Mouse (Mus musculus) heart, postnatal 0 days (tissue): Measurements from ENCODE around the gene Fbxo24. TPM values are rescaled to one million over a fixed set of nuclear protein-coding genes. Genes with fewer than 3 reads are reported as not detected.

Source experiments
- ATAC-seq: fragments of 200-750 bp; cut with Nextera tagmentation; 2 replicates; pipeline ENCODE4 v1.8.0; 2017; ENCODE audit warnings: low read depth, moderate number of reproducible peaks, moderate library complexity; ENCODE audit not compliant: insufficient read depth
- DNase-seq: peaks from one replicate; pipeline ENCODE4 v3.0.0-alpha.2; 2016; ENCODE audit warnings: low spot score
- H3K27ac ChIP-seq: fragments of 300-500 bp; sonication (generic); 2 replicates; pipeline ENCODE4 v1.5.1; 2014; ENCODE audit warnings: low read depth, mild to moderate bottlenecking
- H3K27me3 ChIP-seq: fragments of 300-500 bp; sonication (generic); 2 replicates; pipeline ENCODE4 v1.6.1; 2014; ENCODE audit warnings: low read length, mixed read lengths; ENCODE audit not compliant: control insufficient read depth, insufficient read depth
- H3K36me3 ChIP-seq: fragments of 300-500 bp; sonication (generic); replicated peaks from 2 replicates; pipeline ENCODE4 v1.6.1; 2014; ENCODE audit warnings: low read length, mixed read lengths; ENCODE audit not compliant: control insufficient read depth, insufficient read depth
- H3K4me1 ChIP-seq: fragments of 300-500 bp; sonication (generic); 2 replicates; pipeline ENCODE4 v1.6.1; 2014; ENCODE audit warnings: antibody characterized with exemption; ENCODE audit not compliant: control insufficient read depth, insufficient read depth
- H3K4me2 ChIP-seq: fragments of 300-500 bp; sonication (generic); 2 replicates; pipeline ENCODE4 v1.6.1; 2014; ENCODE audit warnings: low read depth, mild to moderate bottlenecking, low read length, moderate library complexity
- H3K4me3 ChIP-seq: fragments of 300-500 bp; sonication (generic); 2 replicates; pipeline ENCODE4 v1.5.1; 2014; ENCODE audit warnings: low read depth, low read length
- H3K9ac ChIP-seq: fragments of 300-500 bp; sonication (generic); replicated peaks from 2 replicates; pipeline ENCODE4 v1.6.1; 2014; ENCODE audit warnings: low read depth, low read length, mixed read lengths
- H3K9me3 ChIP-seq: fragments of 300-500 bp; sonication (generic); replicated peaks from 2 replicates; pipeline ENCODE4 v1.6.1; 2016; ENCODE audit warnings: low read length; ENCODE audit not compliant: control insufficient read depth
- CTCF ChIP-seq: IDR thresholded peaks from 2 replicates; pipeline ENCODE4 v1.5.1; 2016; ENCODE audit warnings: antibody characterized with exemption, control low read depth, low read depth
- EP300 ChIP-seq: IDR thresholded peaks from 2 replicates; pipeline ENCODE4 v1.6.1; 2016; ENCODE audit warnings: antibody characterized with exemption, low read depth
- WGBS: fragments of 180-500 bp; shearing (Covaris S2); extraction: QIAGEN DNeasy Blood & Tissue Kit; methylation state at CpG from one replicate; pipeline ENCODE4 v1.1.7; 2014; 5-methylcytosine and 5-hydroxymethylcytosine counted together
- polyA plus RNA-seq: library from polyadenylated mRNA; unstranded; fragments of >200 nt; fragmentation: Nextera tagmentation; extraction: Ambion mirVana; gene quantifications from 2 replicates; pipeline ENCODE4 v1.2.1, GENCODE M21; 2015
- total RNA-seq: library from RNA; depleted of rRNA; stranded (reverse); fragments of >200 nt; gene quantifications from 2 replicates; pipeline ENCODE4 v1.2.3, GENCODE M21; 2014; ENCODE audit warnings: low replicate concordance

Gene Fbxo24
- total and polyA plus RNA-seq, 2 experiments from 2014 or later: 0.16 to 0.65 TPM

- H3K9ac ChIP-seq: no peak overlapping the region
- no peak overlapping the region for H3K4me3 ChIP-seq
- H3K36me3 ChIP-seq: peaks cover 20% of the 10 kb centered on the region; the same call in 1 of the 2 replicates
- 36% methylated on average over 4 of the region's 4 CpGs for WGBS
- peaks cover 5% of the 10 kb centered on the region; the same call in 1 of the 2 replicates for H3K4me1 ChIP-seq
- ATAC-seq (no peak), DNase-seq (no peak)
- no peak overlapping the region for H3K4me2 ChIP-seq
- H3K27me3 ChIP-seq: peaks cover 25% of the 10 kb centered on the region
- H3K9me3 ChIP-seq: no peaks in the 10 kb centered on the region
- H3K27ac ChIP-seq: peak overlapping the region; percentile 5; the same call in 1 of the 2 replicates
- TF ChIP-seq EP300 (no peak), CTCF (no peak)
These were observed 20.4 kb upstream of the Fbxo24 start for GRCm38 (mm10) chr5:137649251-137649650.

- WGBS: 51% methylated on average over 9 of the region's 9 CpGs
- ATAC-seq (no peak), DNase-seq (no peak)
- Histone ChIP-seq H3K27me3 (peaks cover 33% of the 10 kb centered on the region), H3K36me3 (peaks cover 10% of the 10 kb centered on the region; the same call in 1 of the 2 replicates), H3K4me2 (no peak overlapping the region), H3K27ac (no peak overlapping the region), H3K4me3 (no peak overlapping the region), H3K9me3 (no peaks in the 10 kb centered on the region), H3K9ac (no peak overlapping the region), H3K4me1 (peaks cover 5% of the 10 kb centered on the region; the same call in 1 of the 2 replicates)
- no peak for TF ChIP-seq EP300
- TF ChIP-seq CTCF: no peak
These were observed 19.2 kb upstream of the Fbxo24 start for GRCm38 (mm10) chr5:137647827-137648601.

- Histone ChIP-seq H3K4me3 (peak within 1 kb of the TSS; percentile 30), H3K4me1 (peaks cover 5% of the 10 kb centered on the region; the same call in 1 of the 2 replicates), H3K9ac (no peak within 1 kb of the TSS), H3K36me3 (peaks cover 15% of the 10 kb centered on the region), H3K9me3 (no peaks in the 10 kb centered on the region), H3K27ac (no peak within 1 kb of the TSS), H3K4me2 (peak within 1 kb of the TSS; percentile 63), H3K27me3 (peaks cover 33% of the 10 kb centered on the region)
- ATAC-seq (no peak), DNase-seq (no peak)
- whole genome bisulfite sequencing: 25% methylated on average over 11 of the region's 11 CpGs
- TF ChIP-seq CTCF (no peak), EP300 (no peak)
These were observed 16.9 kb upstream of the Fbxo24 start, which contains the start of gene Irs3 for GRCm38 (mm10) chr5:137645652-137646091. TSS of gene Irs3 (minus strand) at chr5:137645714.

- H3K4me1 ChIP-seq: peaks cover 5% of the 10 kb centered on the region; the same call in 1 of the 2 replicates
- no peak for DNase-seq
- WGBS: 4% methylated on average over 44 of the region's 44 CpGs
- peak overlapping the region; percentile 30 for H3K4me3 ChIP-seq
- H3K4me2 ChIP-seq: peak overlapping the region; percentile 63
- no peak overlapping the region for H3K27ac ChIP-seq
- no peak overlapping the region for H3K9ac ChIP-seq
- TF ChIP-seq EP300 (no peak), CTCF (no peak)
- peaks cover 20% of the 10 kb centered on the region for H3K36me3 ChIP-seq
- H3K9me3 ChIP-seq: no peaks in the 10 kb centered on the region
- peaks cover 33% of the 10 kb centered on the region for H3K27me3 ChIP-seq
- no peak; the same call in 1 of the 2 replicates for ATAC-seq
These were observed 16.4 kb upstream of the Fbxo24 start for GRCm38 (mm10) chr5:137645091-137645651.

GRCm38 (mm10) chr5:137644484-137644883 lies 15.7 kb upstream of the Fbxo24 start:
- 41% methylated on average over 19 of the region's 19 CpGs for WGBS
- ATAC-seq (no peak), DNase-seq (no peak)
- no peak overlapping the region for H3K4me2 ChIP-seq
- H3K4me3 ChIP-seq: no peak overlapping the region
- H3K9me3 ChIP-seq: no peaks in the 10 kb centered on the region
- peaks cover 27% of the 10 kb centered on the region for H3K36me3 ChIP-seq
- H3K27ac ChIP-seq: no peak overlapping the region
- H3K9ac ChIP-seq: no peak overlapping the region
- H3K4me1 ChIP-seq: no peaks in the 10 kb centered on the region
- H3K27me3 ChIP-seq: peaks cover 33% of the 10 kb centered on the region
- TF ChIP-seq CTCF (no peak), EP300 (no peak)
